Mouse (Mus musculus): ENCODE results near the gene Usp15.

The Usp15 gene

GRCm38 (mm10) chr10:123100584-123100983, 96.2 kb downstream of the Usp15 start:
- DNase-seq, result no peak

GRCm38 (mm10) chr10:123094504-123094903, 102.3 kb downstream of the Usp15 start:
- DNase-seq, result peak; percentile 27

- no peak for DNase-seq
Observed at GRCm38 (mm10) chr10:123092577-123092976, 104.2 kb downstream of the Usp15 start.

- no peak for DNase-seq
Observed at GRCm38 (mm10) chr10:123091737-123092136, 105.1 kb downstream of the Usp15 start.

DNA sequence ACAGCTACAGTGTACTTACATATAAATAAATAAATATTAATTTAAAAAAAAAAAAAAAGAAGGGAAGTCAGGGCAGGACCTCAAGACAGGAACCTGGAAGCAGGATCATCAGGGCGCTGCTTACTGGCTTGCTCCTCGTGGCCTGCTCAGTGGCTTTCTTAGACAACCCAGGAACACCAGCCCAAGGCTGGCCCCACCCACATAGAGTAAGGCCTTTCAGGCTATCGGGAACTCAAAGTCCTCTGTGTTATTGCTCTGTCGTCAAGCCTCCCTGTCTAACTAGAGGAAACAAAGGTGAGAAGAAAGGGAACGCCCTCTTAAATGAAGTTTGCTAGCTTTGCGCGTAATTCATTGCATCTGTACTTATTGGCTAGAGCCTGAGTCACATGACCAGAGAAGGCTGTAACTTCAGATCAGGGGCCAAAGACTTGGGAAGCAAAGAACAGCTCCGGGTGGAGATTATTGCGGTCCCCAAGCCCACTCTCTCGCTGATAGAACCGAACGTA, 107.3 kb downstream of the Usp15 start:
- DNase-seq, result no peak

DNA sequence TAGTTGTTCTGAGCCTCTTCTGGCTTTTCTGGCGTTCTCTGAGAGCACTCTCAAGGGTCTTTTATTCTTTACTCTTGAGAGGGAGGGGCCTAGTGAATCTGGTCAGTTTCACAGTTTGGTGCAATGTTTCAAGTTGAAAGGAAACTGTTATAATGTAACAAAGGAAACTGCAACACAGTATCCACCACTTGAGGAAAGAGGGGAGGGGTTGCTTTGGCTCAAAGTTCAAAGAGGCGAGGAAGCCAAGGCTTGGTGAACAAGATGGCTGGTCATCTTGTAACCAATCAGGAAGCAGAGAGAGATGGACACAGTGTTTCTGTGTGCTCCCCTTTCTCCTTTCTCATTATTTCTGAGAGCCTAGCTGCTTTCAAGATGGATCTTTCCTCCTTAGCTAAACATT, 109.9 kb downstream of the Usp15 start:
- DNase-seq, result no peak

GRCm38 (mm10) chr10:123084900-123085641, 111.7 kb downstream of the Usp15 start:
- no peak for DNase-seq

- no peak for DNase-seq
Observed at GRCm38 (mm10) chr10:123084307-123084706, 112.5 kb downstream of the Usp15 start.

DNA sequence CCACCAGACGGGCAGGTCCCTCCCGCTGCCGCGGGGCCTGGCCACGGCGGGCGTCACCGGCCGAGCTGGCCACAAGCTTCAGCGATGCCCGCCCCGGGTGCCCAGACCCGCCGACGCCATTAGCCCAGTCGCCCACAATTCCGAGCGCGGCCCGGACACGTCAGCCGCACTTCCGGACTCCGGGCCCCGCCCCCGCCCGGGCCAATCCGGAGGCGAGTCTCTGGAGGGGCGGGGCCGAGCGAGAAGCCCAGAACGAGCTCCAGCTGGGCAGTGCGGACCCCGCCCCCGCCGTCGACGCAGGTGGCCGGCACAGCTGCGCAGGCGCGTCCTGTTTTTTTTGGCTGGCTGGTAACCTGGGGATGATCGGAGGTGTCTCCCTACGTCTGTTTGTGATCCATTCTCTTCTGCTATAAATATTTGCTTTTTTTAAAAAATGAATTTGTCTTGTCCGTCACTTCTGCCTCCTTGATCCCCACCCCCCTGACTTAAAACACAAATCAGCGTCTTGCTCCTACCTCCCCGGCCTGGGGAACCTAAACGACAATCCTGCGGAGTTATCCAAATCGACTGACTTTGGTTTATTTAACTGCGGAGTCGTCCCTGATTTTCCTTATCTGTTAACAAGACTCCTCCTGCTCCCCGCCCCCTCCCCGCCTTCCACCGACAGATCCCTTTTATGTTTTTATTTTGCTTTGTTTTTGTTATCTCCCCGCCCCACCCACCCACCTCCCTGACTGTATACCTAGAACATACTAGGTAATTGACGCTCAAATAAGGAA, 120.4 kb downstream of the Usp15 start, which contains the start of gene Mon2:
TSS of gene Mon2 (minus strand) at position 261 of the 779 bp plus-strand sequence.
- DNase-seq, result peak; percentile 96

DNA sequence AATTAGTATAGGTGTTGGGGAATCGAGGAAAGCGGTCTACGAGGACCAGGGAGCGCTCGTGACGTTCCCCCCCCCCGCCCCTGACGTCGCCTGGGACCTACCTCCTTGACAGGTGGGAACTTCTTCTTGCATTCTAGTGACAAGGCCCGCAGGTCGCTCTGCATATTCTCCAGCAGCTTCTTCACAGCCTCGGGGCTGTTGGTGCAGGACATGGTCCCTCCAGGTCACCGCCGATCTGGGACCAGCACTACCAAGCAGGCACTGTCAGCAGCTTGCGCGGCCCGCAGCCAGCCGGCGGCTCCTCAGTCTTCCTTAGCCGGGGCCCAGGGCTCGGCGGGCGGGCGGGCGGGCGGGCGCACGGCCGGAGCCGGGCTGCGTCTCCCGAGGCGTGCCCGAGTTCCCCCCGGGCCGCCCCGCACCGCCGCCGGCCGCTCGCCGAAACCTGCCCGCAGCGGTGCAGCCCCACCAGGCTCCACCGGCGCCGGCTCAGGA, 121.0 kb downstream of the Usp15 start:
- peak; percentile 18 for DNase-seq

DNA sequence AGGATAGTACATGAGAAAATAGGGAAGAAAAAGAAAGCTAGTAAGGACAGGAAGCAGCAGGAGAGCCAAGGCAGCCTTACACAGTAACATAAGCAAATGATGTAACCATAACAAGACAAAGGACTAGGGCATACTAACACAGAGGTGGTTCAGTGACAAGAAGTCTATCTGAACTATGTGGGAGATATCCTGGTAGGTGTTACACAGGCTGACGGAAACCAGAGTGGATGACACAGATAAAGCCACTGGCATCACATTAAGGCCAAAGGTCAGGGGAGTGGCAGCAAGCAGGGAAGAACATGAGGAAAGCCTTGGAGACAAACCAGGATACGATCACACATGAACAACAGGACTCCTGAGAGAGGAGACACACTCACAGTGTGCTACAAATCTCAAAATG, 124.8 kb downstream of the Usp15 start:
- no peak for DNase-seq

- DNase-seq, result no peak
Observed at GRCm38 (mm10) chr10:123063021-123063420, 133.8 kb downstream of the Usp15 start.

DNA sequence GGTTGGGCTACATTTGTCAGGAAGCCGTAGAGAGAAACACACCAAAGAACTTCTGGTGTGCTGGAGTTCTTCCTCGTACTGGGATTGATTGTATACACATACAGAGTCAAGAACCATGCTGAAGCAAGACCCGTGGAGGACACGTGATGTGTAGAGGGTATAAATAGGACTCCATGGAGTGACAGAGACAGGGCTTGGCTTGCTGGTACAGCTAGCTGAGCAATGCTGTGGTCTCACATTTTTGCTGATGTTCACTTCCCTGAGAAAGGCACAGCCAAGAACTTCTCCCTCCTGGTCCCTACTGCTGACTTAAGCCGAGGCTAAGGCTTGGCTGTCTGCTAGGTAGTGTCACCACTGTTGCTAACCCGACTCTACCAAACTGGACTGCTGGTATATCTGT, 136.0 kb downstream of the Usp15 start:
- DNase-seq, result no peak

DNA sequence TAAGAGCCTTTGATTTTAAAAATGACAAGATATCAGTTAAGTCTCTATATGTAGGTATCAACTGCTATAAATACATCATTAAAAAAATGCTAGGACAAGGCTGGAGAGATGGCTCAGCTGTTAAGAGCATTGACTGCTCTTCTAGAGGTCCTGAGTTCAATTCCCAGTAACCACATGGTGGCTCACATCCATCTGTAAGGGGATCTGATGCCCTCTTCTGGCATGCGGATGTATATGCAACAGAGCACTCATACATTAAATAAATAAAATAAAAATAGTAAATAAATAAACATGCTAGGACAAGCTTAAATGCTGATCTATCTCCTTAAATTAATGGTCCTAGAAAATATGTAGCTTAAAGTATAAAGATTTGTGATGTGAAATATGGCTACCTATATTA, 139.7 kb downstream of the Usp15 start:
- no peak for DNase-seq

DNA sequence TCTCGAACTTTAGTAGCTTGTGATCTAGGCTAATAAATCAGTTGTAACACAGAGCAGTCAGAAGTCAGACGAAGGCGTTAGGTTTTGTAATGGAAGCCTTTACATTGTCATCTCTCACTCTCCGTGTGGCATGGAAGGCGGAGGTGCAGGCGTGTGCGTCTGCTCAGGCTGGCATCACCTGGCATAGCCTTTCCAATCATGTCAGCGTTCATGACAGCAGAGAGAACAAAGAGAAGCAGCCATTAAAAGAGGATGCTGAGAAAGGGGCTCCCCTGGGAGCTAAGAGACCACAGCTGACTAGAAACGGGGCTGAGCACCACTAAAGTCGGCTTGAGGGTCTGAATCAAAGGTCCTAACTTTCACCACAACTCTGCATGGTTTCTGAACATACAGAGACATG, 140.3 kb downstream of the Usp15 start:
- DNase-seq, result no peak

DNA sequence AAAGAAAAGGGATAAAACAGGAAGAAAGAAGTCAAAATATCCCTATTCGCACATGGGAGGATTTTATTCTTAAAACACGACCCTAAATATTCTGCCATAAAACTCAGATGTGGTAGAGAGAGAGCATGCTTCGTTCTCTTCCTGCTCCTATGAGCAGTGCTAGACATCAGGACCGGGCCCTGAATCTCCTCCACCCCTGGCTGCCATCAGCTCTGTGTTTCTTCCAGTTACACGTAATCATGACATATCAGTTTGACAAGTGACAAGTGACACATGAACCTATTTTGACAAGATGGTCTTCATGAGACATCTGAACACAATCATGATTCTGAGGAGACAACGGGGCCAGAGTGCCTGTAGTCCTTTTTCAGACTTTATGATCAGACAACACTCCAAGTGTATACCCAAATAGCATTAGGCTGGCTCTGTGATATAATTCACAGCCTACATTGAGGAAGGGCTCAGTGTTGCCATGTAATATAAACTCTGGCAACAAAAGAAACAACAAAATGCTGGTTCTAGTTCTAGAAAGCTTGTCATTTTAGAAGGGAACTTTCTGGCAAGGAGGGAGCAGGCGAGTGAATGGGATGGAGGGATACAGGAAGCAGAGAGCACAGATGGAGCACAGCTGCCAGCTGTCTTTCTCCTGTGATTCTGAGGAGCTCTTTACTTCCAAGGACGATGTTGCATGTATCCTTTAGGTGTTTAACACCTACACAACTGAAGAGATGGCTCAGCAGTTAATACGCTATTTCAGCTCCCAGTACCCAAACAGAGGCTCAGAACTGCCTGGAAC, 141.4 kb downstream of the Usp15 start:
- no peak for DNase-seq

Measured in kidney, adult 11 months (tissue).